Mouse (Mus musculus) small intestine, adult 2 months (tissue): ENCODE measurements around the gene Txndc8.

Experiments
- CTCF ChIP-seq: fragments of 200-500 bp; IDR thresholded peaks from 2 replicates; pipeline ENCODE4 v1.5.1; 2012; ENCODE audit warnings: low read depth, mild to moderate bottlenecking, control low read depth, inconsistent platforms, low read length, moderate library complexity, mixed read lengths; ENCODE audit not compliant: insufficient replicate concordance, insufficient read length; ENCODE audit errors: extremely low read depth
- POLR2A ChIP-seq: fragments of 200-500 bp; IDR thresholded peaks from 2 replicates; pipeline ENCODE4 v1.6.1; 2012; ENCODE audit warnings: low read depth, mild to moderate bottlenecking, control low read depth, inconsistent platforms, low read length, moderate library complexity

DNA sequence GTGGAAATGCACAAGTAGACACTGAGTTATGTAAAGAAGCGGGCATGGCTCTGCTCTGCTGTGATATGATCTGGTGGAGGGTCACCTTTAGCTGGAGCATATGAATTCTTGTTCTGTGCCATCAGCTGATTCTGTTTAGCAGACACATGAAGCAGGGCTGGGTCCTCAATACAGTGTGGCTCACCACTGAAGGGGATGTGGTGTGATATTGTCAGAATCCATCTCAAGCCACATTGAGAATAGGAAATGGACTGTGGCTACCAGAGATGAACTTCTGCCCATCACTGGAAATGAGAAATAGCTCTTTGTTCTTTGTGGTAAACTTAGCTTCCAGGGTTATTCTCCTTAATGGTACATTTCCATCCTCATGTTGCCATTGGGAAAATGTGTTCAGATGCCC is 17.5 kb downstream of the Txndc8 start:
- TF ChIP-seq CTCF (no peak), POLR2A (no peak)
